Mouse (Mus musculus) liver, embryonic 13.5 days (tissue): ENCODE data around the gene Srd5a1. TPM values are rescaled to one million over a fixed set of nuclear protein-coding genes. Genes with fewer than 3 reads are reported as not detected.

ENCODE experiments used
- ATAC-seq: fragments of 200-750 bp; cut with Nextera tagmentation; 2 replicates; pipeline ENCODE4 v1.8.0; 2017; ENCODE audit warnings: low read depth, mild to moderate bottlenecking, moderate number of reproducible peaks, moderate library complexity
- DNase-seq: peaks from one replicate; pipeline ENCODE4 v3.0.0; 2022
- H3K27ac ChIP-seq: fragments of 300-500 bp; sonication (generic); 2 replicates; pipeline ENCODE4 v1.5.1; 2015; ENCODE audit warnings: moderate library complexity, mild to moderate bottlenecking, inconsistent platforms
- H3K27me3 ChIP-seq: fragments of 300-500 bp; sonication (generic); 2 replicates; pipeline ENCODE4 v1.6.1; 2015; ENCODE audit warnings: mild to moderate bottlenecking, inconsistent platforms
- H3K36me3 ChIP-seq: fragments of 300-500 bp; sonication (generic); 2 replicates; pipeline ENCODE4 v1.6.1; 2015; ENCODE audit warnings: mild to moderate bottlenecking, inconsistent platforms
- H3K4me1 ChIP-seq: fragments of 300-500 bp; sonication (generic); replicated peaks from 2 replicates; pipeline ENCODE4 v1.6.1; 2015; ENCODE audit warnings: inconsistent platforms
- H3K4me2 ChIP-seq: fragments of 300-500 bp; sonication (generic); 2 replicates; pipeline ENCODE4 v1.6.1; 2015; ENCODE audit warnings: inconsistent platforms, mild to moderate bottlenecking, moderate library complexity
- H3K4me3 ChIP-seq: fragments of 300-500 bp; sonication (generic); replicated peaks from 2 replicates; pipeline ENCODE4 v1.5.1; 2015; ENCODE audit warnings: mild to moderate bottlenecking, inconsistent platforms
- H3K9ac ChIP-seq: fragments of 300-500 bp; sonication (generic); 2 replicates; pipeline ENCODE4 v1.6.1; 2015; ENCODE audit warnings: mild to moderate bottlenecking, inconsistent platforms
- H3K9me3 ChIP-seq: fragments of 300-500 bp; sonication (generic); replicated peaks from 2 replicates; pipeline ENCODE4 v1.6.1; 2016; ENCODE audit warnings: inconsistent platforms
- WGBS: fragments of 180-500 bp; shearing (Covaris S2); methylation state at CpG from one replicate; pipeline ENCODE4 v1.1.7; 2015; ENCODE audit not compliant: insufficient replicate concordance; 5-methylcytosine and 5-hydroxymethylcytosine counted together
- polyA plus RNA-seq: library from polyadenylated mRNA; unstranded; fragments of >200 nt; fragmentation: Nextera tagmentation; extraction: Ambion mirVana; gene quantifications from 2 replicates; pipeline ENCODE4 v1.2.1, GENCODE M21; 2015

Gene Srd5a1
- polyA plus RNA-seq, 1 experiment from 2014 or later = 4.7 TPM

DNA sequence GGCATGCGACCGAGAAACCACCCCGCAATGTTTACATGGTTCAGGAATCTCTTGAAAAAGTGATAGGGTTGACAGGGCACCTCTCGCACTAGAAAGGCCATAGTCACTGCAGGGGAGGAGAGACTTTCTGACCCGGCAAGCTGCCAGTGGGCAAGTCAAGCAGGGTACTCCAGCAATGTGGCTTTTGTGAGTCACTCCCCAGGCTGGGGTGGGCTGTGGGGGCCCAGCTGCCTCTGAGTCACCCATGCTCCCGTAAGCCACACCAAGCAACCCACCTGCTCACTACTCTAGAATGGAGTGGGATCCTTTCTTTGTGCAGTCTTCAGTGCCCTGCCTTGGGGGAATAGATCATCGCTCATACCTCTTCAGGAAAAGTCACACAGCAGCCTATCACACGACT, 17.8 kb downstream of the Srd5a1 start:
- H3K9me3 ChIP-seq = no peaks in the 10 kb centered on the region
- 60% methylated on average over 8 of the region's 8 CpGs for WGBS
- H3K4me3 ChIP-seq = no peak overlapping the region
- no peaks in the 10 kb centered on the region for H3K4me1 ChIP-seq
- no peak overlapping the region for H3K27ac ChIP-seq
- H3K9ac ChIP-seq = no peak overlapping the region
- DNase-seq (no peak), ATAC-seq (no peak)
- H3K36me3 ChIP-seq = no peaks in the 10 kb centered on the region
- no peak overlapping the region for H3K4me2 ChIP-seq
- H3K27me3 ChIP-seq = no peaks in the 10 kb centered on the region

DNA sequence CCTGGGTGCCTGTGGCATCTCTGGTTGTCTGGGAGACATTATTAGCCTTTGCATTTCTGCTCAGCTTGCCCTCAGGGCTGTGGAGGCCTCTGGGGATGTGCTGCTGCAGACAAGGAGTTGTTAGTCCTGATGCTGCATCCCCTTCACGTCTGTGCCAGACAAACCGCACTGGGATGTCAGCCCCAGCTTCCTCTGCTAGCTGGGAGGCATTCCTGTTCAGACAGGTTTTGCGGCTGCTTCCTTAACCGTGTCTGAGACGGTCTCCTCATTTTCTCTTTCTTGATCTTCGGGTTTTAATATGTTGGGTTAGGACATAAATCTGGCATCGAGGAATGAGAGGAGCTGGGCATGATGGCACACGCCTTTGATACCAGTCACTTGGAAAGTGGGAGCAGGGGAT, 19.0 kb downstream of the Srd5a1 start:
- Histone ChIP-seq H3K9ac (no peak overlapping the region), H3K4me3 (no peak overlapping the region), H3K36me3 (no peaks in the 10 kb centered on the region), H3K4me2 (no peak overlapping the region), H3K9me3 (no peaks in the 10 kb centered on the region), H3K27me3 (no peaks in the 10 kb centered on the region), H3K4me1 (no peaks in the 10 kb centered on the region), H3K27ac (no peak overlapping the region)
- DNase-seq = no peak
- 68% methylated on average over 8 of the region's 8 CpGs for WGBS
- ATAC-seq = no peak

DNA sequence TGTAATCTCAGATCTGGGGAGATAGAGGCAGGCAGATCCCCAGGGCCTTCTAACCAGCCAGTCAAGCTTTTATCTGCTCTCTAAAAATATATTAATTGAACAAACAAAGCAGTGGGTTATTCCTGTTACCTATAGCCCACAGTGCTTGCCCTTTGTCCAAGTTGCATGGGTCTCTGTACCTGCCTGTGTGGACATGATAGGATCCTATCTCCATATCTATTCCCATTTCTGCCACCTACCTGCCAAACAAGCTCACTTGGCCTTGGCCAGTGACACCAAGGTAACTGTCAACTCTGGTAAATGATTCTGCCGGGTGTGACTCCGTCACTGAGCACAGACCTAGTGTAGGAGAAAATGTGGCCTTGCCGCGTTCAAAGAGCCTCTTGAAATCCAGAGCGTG, 19.9 kb downstream of the Srd5a1 start:
- H3K4me2 ChIP-seq = no peak overlapping the region
- no peak overlapping the region for H3K27ac ChIP-seq
- H3K9ac ChIP-seq = no peak overlapping the region
- 80% methylated on average over 5 of the region's 5 CpGs for WGBS
- H3K4me1 ChIP-seq = no peaks in the 10 kb centered on the region
- ATAC-seq = no peak
- H3K4me3 ChIP-seq = no peak overlapping the region
- H3K36me3 ChIP-seq = no peaks in the 10 kb centered on the region
- H3K27me3 ChIP-seq = no peaks in the 10 kb centered on the region
- no peak for DNase-seq
- no peaks in the 10 kb centered on the region for H3K9me3 ChIP-seq

DNA sequence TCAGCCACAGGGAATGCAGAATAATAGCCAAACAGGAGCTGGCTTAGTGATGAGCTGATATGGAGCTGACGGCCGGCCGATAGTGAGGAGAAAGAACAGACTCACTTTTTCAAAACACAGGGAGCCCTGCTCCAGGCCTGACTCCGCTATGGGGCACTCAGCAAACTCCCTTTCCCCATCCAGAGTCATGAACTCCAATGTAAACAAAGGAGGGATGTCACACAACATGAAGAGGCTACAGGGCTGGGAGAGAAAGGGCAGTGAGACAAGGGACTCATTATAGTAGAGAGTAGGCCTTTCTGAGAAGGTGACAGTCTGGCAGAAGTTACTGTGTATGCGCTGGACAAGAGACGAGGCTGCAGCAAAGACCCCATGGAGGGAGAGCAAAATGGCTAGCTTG, 23.0 kb downstream of the Srd5a1 start:
- Histone ChIP-seq H3K27me3 (no peaks in the 10 kb centered on the region), H3K9me3 (no peaks in the 10 kb centered on the region), H3K9ac (no peak overlapping the region), H3K4me3 (no peak overlapping the region), H3K4me2 (no peak overlapping the region), H3K36me3 (no peaks in the 10 kb centered on the region), H3K27ac (no peak overlapping the region), H3K4me1 (no peaks in the 10 kb centered on the region)
- ATAC-seq (no peak), DNase-seq (no peak)
- 69% methylated on average over 6 of the region's 6 CpGs for WGBS

DNA sequence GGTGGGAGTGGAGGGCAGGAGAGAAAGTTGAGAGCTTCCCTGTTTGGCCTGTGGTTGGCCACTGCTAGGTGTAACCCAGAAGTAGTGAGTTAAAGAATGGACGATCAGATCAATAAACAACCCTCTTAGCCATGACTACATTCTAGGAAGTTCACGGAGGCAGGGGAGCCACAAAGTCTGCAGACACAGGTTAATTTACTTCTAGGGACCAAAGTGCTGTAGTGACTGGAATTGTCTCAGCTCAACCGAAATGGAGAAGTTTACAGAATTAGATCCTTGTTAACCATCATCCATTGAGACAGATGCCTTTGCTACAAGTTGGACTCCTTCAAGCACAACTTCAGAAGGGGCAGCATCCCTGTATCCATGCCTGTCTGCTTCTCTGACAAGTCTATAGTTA, 23.4 kb downstream of the Srd5a1 start:
- no peak overlapping the region for H3K27ac ChIP-seq
- no peaks in the 10 kb centered on the region for H3K36me3 ChIP-seq
- no peaks in the 10 kb centered on the region for H3K9me3 ChIP-seq
- no peak for DNase-seq
- no peak overlapping the region for H3K4me3 ChIP-seq
- ATAC-seq = no peak
- H3K4me1 ChIP-seq = no peaks in the 10 kb centered on the region
- WGBS = 49% methylated on average over 3 of the region's 3 CpGs
- H3K9ac ChIP-seq = no peak overlapping the region
- no peaks in the 10 kb centered on the region for H3K27me3 ChIP-seq
- H3K4me2 ChIP-seq = no peak overlapping the region

DNA sequence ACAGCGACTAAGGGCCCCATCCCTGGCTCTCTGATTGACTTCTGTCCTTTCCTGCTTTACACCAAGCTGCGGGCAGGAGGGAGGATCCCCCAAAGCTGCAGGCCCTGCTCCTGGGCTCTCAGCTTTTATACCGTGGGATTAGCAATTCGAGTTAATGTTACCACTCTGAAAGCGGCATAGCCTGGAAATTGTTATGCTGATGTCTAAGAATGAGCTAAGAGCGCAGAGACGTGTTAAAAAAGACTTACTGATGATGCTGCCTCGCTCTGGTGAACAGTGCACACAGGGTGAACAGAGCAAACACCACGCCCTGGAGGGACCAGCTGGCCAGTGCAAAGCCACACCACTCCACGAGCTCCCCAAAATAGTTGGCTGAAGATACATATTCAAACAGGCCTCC, 24.9 kb downstream of the Srd5a1 start:
- Histone ChIP-seq H3K27ac (no peak overlapping the region), H3K9me3 (no peaks in the 10 kb centered on the region), H3K27me3 (no peaks in the 10 kb centered on the region), H3K9ac (no peak overlapping the region), H3K4me2 (no peak overlapping the region), H3K4me1 (no peaks in the 10 kb centered on the region), H3K36me3 (no peaks in the 10 kb centered on the region), H3K4me3 (no peak overlapping the region)
- WGBS = 58% methylated on average over 10 of the region's 10 CpGs
- DNase-seq (no peak), ATAC-seq (no peak)

DNA sequence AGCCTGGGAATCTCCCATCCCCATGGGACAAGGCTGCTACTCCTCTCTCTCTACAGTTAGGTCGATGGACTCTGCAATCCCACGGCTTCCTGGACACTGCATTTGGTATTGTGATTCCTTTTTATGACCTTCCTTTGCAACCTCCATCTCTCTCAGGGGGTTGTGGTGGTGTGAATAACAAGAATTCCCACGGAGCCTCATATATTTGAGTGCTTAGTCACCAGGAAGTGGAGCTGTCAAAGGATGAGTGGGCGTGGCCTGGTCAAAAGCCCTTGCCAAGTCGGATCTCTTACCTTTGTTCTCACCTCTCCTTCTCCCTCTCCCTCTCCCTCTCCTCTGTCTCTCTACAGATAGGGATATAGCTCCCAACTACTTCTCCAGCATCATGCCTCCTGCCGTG, 25.4 kb downstream of the Srd5a1 start:
- ATAC-seq (no peak), DNase-seq (no peak)
- Histone ChIP-seq H3K9me3 (no peaks in the 10 kb centered on the region), H3K36me3 (no peaks in the 10 kb centered on the region), H3K4me1 (no peaks in the 10 kb centered on the region), H3K27me3 (no peaks in the 10 kb centered on the region), H3K9ac (no peak overlapping the region), H3K27ac (no peak overlapping the region), H3K4me3 (no peak overlapping the region), H3K4me2 (no peak overlapping the region)
- 31% methylated on average over 6 of the region's 6 CpGs for WGBS

DNA sequence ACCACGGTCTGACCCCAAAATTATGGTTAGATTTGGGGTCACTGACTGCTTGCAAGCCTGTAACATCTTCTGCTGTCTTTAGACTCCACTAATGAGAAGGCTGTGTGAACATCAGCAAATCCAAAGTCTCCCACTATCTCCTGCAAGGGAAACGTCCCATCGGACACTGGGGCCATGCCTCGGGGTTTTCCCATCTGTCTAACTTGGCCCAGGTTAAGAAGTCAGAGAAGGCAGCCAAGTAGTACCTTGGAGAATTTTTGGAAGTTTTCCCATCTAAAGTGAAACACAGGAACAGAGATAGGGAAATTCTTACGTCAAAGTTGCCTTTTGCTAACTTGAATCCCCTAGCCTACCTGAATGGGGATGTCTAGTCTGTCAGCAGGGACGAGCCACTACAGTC, 27.7 kb downstream of the Srd5a1 start:
- H3K36me3 ChIP-seq = no peaks in the 10 kb centered on the region
- H3K4me2 ChIP-seq = no peak overlapping the region
- no peak overlapping the region for H3K4me3 ChIP-seq
- WGBS = 73% methylated on average over 6 of the region's 6 CpGs
- H3K27ac ChIP-seq = no peak overlapping the region
- no peaks in the 10 kb centered on the region for H3K4me1 ChIP-seq
- DNase-seq (no peak), ATAC-seq (no peak)
- H3K9ac ChIP-seq = no peak overlapping the region
- H3K9me3 ChIP-seq = no peaks in the 10 kb centered on the region
- H3K27me3 ChIP-seq = no peaks in the 10 kb centered on the region

DNA sequence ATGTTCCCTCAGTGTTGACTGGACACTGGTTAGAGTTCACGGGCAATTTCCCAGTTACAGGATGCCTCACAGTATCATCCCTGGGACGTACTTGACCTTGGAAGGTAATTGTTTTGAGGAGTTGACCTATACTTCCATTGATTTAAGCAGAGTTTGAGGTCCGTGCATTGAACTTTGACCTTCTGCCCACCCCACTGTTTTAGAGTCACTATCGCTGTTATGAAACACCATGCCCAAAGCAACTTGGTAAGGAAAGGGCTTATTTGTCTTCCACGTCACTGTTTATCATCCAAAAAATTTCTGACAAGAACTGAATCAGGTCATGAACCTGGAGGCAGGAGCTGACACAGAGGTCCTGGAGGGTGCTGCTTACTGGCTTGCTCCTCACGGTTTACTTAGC, 28.8 kb downstream of the Srd5a1 start:
- ATAC-seq (no peak), DNase-seq (no peak)
- Histone ChIP-seq H3K9me3 (no peaks in the 10 kb centered on the region), H3K27me3 (no peaks in the 10 kb centered on the region), H3K4me2 (no peak overlapping the region), H3K27ac (no peak overlapping the region), H3K36me3 (no peaks in the 10 kb centered on the region), H3K4me3 (no peak overlapping the region), H3K9ac (no peak overlapping the region), H3K4me1 (no peaks in the 10 kb centered on the region)
- 78% methylated on average over 6 of the region's 6 CpGs for WGBS

DNA sequence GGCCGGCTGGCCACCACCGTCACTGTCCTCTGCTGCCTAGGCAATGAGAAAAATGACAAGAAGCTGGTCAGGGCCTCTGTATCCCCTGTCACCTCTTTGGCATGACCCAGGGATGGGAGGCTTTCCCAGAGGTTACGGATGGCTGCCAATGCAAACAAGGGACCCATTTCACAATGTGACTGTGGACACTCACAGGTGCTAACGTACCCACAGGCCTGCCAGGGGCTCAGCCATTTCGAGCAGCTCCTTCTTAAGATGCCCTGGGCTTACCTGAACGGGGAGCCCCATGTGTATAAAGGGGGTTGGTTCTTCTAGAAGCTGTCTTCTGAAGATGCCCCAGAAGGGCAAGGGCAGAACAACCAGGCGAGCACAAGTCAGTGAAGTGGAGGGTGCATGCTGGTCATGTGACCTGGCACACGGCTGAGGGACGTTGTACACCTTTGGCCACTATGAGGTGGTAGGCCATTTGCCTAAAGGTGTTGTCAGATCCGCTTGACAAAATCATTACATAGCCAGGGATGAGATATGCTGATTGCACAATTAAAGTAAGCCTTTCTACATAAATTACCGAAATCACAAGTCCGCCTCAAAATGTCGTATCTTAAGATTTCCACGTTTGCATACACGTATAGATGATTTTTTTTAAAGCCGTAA, 33.9 kb downstream of the Srd5a1 start:
- H3K27ac ChIP-seq = no peak overlapping the region
- no peak overlapping the region for H3K4me3 ChIP-seq
- H3K4me1 ChIP-seq = no peaks in the 10 kb centered on the region
- H3K4me2 ChIP-seq = no peak overlapping the region
- no peaks in the 10 kb centered on the region for H3K36me3 ChIP-seq
- DNase-seq (no peak), ATAC-seq (no peak)
- no peaks in the 10 kb centered on the region for H3K9me3 ChIP-seq
- H3K9ac ChIP-seq = no peak overlapping the region
- WGBS = 76% methylated on average over 16 of the region's 16 CpGs
- no peaks in the 10 kb centered on the region for H3K27me3 ChIP-seq

DNA sequence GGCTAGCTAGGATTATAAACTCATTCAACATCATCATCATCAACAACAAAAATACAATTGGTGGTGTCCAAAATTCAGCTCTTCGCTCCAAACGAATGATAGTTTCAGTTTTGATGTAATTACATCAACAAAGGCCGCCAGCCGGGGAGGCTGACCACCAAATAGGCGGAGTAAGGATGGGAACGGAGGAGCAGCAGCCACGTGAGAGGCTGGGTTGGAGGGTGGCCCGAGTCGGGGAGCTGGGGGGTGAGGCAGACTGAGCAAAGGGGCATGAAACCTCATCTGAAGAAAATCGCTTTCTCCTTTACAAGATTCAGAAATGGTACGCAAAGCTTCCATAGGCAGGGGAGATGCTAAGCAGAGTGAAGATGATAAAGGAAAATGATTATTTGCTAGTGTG, 34.6 kb downstream of the Srd5a1 start:
- no peaks in the 10 kb centered on the region for H3K9me3 ChIP-seq
- H3K4me1 ChIP-seq = no peaks in the 10 kb centered on the region
- H3K9ac ChIP-seq = no peak overlapping the region
- no peak overlapping the region for H3K4me2 ChIP-seq
- ATAC-seq (no peak), DNase-seq (no peak)
- no peak overlapping the region for H3K27ac ChIP-seq
- 63% methylated on average over 11 of the region's 11 CpGs for WGBS
- H3K36me3 ChIP-seq = no peaks in the 10 kb centered on the region
- no peaks in the 10 kb centered on the region for H3K27me3 ChIP-seq
- no peak overlapping the region for H3K4me3 ChIP-seq

DNA sequence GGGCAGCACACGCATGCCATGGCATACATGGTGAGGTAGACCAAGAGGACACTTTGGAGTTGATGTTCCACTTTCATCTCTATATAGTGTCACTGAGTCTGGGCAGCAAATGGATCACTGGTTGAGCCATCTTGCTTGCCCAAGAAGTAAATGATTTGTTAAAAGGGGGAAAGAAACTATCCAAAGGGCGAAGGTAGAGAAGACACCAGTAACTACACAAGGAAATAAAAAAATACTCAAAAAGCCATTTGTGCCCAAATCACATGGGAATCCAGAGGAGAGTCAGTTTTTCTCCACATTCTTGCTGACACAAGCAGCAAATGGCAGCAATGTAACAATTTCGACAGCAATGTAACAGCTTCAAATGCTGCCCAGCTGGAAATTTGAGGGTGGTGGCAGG, 38.6 kb downstream of the Srd5a1 start:
- no peak for ATAC-seq
- Histone ChIP-seq H3K9ac (no peak overlapping the region), H3K4me3 (no peak overlapping the region), H3K4me2 (no peak overlapping the region), H3K27ac (no peak overlapping the region), H3K4me1 (no peaks in the 10 kb centered on the region), H3K9me3 (no peaks in the 10 kb centered on the region), H3K27me3 (no peaks in the 10 kb centered on the region), H3K36me3 (no peaks in the 10 kb centered on the region)
- no peak for DNase-seq
- 62% methylated on average over 3 of the region's 3 CpGs for WGBS
